Mouse (Mus musculus): ENCODE measurements around the gene Nsl1.
"Not testable (repeated sequence)": the region's sequence is repeated elsewhere in the genome, so short reads cannot be mapped to it uniquely, and the experiment has no call there.

Nsl1 gene

DNA sequence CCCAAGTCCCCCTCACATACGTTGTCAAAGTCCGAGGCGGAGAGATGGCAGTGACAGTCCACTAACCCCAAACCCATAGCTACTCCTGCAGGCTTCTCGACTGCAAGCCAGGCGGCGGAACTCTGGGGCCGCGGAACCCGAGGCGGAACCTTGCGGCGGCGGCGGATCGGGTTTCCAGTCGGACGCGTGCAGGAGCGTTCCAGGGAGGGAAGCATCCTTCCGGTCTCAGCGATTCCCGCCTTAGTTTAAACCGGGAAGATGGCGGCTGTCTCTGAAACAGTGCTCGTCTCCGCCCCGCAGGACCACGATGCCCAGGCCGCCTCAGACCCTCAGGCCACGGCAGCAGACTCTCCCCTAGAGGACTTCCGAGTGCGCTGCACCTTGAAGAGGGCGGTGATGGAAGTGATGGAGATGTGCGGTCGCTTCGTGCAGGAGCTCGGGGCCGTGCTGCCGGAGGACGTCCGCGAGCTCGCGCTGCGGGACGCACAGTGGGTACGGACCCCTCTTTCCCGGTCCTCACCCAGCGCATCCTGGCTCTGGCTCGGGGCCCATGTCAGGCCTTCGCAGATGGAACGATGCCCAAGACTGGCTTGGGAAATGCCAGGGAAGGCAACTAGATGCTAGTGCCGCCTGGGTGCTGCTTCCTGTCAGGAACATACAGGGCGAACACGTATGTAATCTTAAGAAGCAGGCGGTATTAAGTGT, at the start of gene Nsl1, which contains the start of gene Tatdn3:
TSS of gene Nsl1 (plus strand) at position 232 of the 705 bp plus-strand sequence.
TSS of gene Tatdn3 (minus strand) at position 152 of the 705 bp plus-strand sequence.
- DNase-seq: peak; percentile 93

DNA sequence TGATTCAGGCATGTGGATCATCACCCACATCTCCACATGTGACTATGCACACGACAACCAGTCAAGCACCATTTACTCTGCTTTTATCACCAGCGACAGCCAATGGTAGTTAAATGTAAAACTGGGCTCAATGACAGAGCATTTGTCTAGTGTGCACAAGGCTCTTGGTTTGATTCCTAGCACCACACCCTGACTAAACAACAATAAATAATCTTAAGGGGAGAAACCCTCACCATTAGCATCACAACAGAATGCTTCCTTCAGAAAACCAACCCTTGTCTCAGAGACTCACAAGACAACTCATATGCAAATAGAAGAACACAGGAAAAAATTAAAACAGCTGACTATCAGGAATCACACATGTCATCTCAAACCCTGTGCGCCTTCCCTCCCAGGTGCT, 48.5 kb upstream of the Nsl1 start:
- no peak for DNase-seq

DNA sequence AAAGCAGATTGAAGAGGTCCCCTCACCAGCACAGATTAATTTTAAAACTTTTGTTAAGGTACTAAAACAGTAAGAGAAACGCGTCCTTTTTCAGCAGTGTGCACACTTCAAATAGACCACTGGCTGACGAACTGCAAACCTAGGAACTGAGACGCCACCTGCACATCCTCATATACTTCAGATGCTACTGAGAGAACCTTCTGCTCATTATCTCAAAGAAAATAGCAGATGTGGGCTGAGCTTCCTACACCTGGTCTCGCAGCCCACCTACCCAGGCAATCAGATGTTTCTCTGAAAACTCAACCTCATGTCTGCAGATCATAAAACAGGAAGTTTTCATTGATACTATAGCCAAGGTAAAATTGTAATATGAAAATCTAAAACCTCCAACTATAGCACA, 43.0 kb upstream of the Nsl1 start:
- DNase-seq: no peak

DNA sequence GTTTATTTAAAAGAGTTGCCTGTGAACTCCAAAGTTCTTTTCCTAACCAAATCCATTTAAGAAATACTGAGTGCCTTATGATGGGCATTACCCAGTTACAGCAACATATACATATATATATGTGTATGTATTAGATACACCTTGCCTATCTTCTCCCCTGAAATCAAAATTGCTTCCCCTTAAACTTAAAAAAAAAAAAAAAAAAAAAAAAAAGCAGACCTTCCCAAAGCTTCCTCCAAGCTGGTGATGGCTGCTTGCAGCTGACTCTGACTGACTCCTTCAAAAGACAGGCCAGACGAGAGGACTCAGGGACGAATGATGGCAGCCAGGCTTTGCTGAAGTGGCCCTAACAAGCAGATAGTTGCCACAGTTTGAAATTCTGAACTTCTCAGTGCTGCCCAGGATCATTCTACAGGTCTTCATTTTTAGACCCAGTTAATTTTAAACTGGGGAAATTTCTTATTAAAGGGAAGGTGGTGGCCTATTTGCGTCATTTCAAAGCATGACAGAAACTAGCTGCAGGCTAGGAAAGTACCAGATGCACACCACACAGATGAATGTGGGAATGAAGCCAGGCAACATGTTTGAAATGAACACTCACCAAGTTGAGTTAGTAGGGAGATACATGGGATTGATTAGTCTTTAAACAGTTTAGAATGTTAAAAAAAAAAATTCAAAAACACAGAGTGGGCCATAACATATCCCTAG, 42.4 kb upstream of the Nsl1 start:
- no peak for DNase-seq

DNA sequence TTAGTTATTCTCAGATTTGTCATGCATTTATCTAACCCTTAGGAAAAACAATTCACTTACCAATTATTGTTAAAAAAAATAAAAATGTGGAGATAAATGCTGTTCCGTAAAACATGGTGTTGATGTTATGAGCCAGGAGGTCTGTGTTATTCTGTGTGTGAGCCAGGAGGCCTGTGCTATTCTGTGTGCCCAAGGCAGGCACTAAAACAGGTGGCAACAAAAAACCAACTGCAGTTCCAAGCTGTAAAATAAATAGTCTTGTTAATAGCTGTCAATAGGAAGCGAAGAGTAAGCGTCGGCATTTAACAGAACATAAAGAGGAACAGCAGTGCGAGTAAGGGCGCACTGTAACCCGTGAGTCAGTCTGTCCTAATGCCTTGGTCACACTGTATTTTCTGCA, 41.8 kb upstream of the Nsl1 start:
- DNase-seq: no peak

DNA sequence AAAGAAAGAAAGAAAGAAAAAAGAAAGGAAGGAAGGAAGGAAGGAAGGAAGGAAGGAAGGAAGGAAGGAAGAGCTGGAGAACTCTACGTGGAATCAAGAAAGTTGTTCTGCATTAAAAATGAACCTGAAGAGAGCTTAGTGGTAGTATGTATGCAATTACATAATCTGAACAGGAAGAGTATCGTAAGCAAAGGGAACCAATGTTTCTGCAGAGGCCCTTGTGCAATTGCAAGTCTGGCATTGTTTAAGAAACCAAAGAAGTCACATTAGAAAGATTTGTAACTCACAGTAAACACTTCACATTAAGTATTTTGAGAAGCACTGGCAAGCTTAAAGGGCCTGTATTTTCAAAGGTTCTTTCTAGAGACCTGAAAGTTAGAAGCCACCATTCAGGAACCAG, 39.7 kb upstream of the Nsl1 start:
- no peak for DNase-seq

DNA sequence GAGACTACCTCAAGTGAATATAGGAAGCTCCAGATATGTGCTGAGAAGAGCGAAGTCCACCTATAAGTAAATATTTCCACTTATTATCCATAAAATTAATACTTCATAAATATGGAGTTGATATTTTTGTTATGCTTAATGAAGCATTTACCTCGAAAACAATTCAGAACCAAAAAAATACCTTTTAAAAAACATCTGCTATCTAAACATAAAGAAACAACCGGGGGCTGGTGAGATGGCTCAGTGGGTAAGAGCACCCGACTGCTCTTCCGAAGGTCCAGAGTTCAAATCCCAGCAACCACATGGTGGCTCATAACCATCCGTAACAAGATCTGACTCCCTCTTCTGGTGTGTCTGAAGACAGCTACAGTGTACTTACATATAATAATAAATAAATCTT, 39.0 kb upstream of the Nsl1 start:
- DNase-seq: not testable (repeated sequence)

DNA sequence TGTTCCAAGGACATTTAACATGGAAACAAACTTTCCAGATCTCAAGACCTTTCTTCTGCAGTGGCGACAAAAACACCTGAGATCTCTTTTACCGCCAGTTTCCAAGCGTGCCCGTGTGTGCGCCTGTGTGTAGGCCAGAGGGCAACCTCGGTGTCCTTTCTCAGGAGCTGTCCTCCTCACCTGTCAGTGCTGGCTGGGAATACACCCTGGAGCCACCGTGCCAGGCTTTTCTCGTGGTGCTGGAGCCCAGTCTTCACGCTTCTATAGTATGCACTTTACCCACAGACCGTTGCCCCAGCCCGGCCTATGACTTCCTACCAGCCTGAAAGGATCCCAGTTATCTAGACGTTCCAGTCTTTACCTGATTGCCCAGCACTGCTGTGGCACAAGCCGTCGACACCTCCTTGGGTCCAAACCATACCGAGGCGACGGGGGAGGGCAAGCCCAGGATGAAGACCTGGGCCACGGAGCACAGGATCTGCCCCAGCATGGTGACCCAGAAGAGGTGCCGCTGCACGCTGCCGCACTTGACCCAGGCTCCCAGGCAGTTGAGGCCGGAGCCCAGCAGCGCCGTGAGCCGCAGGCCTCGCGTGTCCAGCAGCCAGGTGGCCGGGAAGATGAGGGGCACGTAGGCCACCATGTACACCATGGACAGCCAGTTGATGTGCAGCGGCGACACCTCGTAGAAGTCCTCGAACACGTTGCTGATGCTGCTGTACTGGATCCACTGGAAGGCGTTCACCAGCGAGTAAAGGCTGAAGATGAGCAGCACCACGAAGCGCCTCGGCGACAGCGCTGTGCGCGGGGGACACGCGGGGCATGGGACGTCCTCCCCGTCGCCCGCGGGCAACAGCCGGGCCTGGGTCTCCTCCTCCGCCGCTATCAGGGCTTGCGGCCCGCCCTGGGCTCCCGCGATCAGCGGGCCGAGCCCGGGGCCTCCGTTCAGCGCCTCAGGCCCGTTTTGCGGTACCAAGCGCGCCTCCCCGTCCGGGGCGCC, 37.5 kb upstream of the Nsl1 start:
- peak; percentile 45 for DNase-seq

DNA sequence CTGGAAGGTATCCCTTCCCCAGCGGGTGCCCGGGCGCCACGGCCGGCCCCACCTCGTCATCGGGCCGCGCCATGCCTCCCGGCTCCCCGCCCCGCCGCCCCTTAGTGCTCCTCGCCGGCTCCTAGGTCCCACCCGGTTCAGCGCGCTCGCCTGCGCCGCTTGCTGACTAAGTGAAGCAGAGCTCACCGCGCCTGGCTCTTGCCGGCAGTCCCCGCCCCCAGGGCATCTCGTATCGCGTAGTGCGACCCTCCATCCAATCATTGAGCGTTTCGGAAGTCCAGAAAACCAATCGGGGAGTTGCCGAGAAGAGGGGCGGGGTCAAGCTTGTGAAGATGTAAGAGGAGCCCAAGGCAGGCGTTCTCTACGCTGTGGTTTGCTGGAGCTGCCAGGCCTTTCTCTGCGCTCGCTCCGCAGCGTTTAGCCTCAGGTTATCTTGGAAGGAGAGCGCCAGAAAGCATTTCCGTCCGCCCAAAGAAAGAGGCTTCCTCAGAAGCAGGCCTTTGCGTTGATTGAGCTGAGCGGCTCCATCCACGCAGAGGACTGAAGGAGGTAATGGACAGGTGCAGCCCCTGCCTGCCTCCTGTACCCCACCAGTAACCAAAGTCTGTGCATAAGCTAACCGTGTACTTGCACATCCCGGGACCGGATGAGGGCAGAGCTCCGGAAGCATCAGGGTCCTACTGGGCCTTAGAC, 36.6 kb upstream of the Nsl1 start, which contains the start of gene Flvcr1:
TSS of gene Flvcr1 (minus strand) at position 138 of the 693 bp plus-strand sequence.
- peak; percentile 99 for DNase-seq

DNA sequence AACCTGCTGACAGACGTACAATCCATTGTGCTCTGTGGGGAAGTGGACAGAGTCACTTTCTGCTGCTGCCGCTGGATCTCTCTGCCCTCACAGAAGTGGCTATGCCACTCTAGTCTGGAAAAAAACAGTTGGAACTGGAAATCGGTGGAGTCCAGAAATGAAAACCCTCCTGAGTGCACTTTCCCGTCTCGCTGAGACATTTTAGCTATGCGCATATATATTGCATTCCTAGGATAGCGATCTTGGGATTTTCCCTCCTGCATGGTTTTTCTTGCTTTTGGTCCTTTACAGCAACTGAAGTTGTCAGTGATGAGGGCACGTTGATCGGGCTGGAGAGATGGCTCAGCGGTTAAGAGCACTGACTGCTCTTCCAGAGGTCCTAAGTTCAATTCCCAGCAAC, 32.6 kb upstream of the Nsl1 start:
- no peak for DNase-seq

DNA sequence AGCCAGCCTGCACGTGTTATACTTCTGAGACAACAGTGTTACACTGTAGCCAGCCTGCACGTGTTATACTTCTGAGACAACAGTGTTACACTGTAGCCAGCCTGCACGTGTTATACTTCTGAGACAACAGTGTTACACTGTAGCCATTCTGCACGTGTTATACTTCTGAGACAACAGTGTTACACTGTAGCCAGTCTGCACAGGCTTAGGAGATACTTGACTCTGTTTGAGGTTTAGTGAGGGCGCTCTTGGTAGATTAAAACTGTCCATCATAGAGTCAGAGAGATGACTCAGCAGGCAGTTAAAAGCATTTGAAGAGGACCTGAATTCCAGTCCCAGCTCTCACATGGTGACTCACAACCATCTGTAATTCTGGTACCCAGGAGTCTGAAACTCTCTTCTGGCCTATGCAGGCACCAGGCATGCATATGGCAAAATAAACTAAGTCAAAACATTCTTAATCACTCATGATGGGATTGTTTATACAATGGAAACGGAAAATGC, 31.8 kb upstream of the Nsl1 start:
- not testable (repeated sequence) for DNase-seq

DNA sequence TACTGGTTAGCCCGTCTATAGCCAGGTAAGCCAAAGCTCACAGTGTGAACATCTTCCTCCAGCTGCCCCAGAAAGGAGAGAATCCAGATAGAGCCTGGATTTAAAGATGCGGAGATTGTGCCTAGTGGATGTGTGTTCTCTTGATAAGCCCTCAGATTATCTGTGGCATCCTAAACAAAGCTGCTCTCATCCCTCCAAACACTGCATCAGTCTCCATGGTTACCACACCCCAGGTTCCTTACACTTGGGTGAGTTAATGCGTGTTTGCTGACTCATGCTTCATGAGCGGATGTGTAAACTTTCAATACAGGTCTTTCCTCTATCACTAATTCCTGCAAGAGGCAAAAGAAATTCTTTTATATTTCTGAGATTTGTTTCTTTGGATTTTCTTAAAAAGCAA, 27.2 kb upstream of the Nsl1 start:
- DNase-seq: no peak

DNA sequence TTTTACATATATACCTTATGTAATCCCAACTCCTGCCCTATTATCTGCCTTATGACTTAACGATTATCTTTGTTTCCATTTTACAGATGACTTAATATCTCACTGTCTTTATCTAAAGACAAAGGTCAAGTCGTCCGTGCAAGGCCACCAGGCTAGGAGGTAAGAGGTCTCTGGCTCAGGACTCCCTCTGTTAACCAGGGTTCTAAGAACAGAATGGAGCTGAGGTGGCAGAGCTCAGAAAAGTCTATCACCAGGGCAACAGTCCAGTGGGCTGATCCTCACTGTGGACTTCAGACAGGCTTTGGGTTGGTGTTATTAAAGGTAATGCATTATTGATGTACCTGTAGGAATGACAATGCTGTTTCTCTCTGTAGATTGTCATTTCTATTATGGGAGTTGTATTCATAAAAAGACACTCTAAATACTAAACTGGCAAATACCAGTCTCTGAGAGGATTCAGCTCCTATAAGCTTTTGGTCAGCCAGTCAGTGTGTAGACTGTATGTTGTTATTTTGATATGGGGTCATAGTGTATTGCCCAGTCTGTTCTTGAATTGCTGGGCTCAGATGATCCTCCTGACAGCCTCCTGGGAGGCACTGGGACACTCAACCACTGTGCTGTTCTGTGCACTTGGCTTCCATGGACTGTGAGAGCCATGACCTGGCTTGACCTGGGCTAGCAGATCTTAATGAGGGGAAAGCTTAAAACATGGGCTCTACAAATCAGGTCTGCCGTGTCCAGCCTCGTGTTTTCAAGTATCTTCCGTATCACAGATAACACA, 26.1 kb upstream of the Nsl1 start, which contains the start of gene Spata45:
TSS of gene Spata45 (plus strand) at position 86 of the 781 bp plus-strand sequence.
- DNase-seq: no peak

DNA sequence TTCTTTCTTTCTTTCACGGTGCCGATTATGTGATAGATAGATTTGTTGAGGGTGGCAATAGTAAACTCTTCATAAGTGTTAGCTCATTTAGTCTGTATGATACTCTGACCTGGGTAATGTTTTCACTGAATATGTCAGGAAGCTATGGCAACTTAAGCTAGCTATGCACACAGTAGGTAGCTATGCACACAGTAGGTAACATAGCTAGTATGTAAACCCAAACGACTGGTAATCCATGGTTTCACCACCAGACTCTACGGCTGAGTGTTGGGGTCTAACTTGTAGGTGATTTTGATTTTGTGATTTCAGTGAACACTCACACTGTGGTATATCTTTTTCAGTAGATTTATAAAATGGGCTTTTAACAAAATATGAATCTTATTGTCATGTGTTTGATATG, 24.8 kb upstream of the Nsl1 start:
- no peak for DNase-seq

DNA sequence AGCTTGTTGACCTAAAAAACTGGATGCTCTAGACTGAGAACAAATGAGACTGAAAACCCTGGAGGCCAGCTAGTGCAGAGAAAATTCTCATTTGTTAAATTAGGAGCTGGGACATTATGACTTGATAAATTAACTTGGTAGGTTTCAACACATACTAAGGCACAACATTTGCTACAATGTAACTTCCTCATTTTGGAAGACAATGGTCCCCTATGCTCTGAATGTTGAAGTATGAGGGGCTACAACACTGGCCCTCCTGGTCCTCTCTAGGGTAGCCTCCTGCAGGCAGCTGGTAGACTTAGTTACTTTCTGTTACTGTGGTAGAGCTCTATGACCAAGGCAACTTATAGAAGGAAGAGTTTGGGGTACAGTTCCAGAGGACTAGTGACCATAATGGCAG, 21.5 kb upstream of the Nsl1 start:
- DNase-seq: no peak

DNA sequence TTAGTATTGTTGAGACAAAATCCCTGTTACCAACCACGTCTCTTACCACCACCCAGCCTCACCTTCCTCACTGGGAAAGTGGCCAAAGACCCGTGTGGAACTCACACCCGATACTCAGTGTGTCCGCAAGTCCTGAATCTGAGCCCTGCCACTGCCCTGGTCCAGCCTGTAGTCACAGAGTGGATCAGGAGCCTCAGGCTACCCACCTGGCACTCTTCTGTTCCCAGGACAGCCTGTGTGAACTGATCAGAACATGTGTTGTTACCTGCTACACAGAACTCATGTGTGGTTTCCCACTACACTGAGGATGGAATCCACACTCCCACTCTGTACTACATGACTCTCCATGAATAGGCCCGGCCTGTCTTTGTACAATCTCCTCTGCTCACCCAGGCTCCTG, 20.7 kb upstream of the Nsl1 start:
- DNase-seq: no peak

DNA sequence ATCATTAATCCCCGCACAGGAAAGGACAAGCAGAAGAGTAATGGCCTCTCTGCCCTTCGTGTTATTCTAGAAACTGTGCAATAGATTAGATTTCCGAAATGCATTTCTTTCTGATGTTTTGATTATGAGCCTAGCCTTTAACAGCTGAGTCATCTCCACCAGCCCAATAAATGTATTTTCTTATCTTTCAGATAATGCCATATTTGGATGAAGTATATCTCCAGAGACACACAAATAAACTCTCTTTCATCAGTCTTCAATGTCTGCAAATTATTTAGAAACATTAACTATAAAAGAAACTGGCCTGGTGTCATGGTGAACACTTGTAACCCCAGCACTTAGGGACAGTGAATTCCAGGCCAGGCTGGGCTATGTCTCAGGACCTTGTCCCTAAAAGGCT, 20.1 kb upstream of the Nsl1 start:
- DNase-seq: peak; percentile 46

DNA sequence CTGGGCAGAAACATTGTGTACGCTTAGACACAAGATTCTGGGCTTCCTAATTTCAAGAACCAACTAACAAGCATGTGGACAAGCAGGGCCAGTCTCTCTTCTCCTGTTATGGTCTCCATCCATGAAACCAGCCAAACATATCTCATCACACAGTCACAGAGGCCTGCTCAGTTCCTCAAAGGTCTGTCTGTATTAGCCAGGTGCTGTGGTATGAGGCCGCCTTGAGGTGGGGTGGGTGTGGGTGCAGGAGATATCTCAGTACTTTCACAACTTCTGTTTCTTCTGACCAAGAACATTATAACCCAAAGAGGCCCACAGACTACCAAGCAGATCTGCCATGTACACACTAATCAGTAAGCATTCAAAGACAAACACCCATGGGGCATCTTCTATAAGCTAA, 17.5 kb upstream of the Nsl1 start:
- no peak for DNase-seq

DNA sequence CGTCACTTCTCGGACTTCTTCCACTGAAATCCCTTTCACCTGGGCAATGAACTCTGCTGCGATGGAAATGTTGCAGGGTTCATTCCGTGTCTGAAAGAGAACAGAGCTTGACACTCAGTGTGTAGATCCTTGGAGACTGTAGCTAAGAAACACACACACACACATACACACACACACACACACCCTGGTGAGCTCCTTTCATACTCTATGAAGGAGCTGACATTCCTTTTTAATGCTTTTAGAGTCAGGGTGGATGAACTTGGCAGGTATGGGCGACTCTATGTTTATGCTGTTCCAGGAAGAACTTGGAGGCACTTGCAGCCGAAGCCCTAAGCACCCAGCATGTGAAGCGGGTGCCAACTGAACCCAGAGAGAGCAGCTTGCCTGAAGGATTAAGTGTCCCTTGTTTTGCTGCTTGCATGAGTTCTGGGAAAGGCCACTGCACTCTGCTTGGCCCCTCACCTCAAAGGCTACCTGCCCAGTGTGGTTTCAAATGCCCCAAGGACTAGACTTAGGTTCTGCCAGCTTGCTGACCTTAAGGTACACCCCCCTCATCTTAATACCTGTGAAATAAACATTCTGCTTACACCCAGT, 16.5 kb upstream of the Nsl1 start:
- DNase-seq: no peak

DNA sequence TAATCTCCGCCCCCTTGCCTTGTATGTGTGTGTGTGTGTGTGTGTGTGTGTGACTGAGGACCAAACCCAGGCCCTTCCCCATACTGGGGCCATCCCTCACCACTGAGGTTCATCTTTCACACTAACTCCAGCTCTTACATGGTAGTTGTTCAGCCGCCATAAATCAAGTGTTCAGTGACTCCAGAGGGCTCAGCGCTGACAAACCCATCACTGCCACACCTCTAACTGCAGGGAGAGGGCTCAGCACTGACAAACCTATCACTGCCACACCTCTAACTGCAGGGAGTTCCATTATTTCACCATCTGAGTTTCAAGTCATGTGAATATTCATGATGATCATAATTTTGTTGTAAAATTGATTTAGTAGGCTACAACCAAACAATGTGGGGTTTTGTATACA, 9.3 kb upstream of the Nsl1 start:
- DNase-seq: no peak

Data from kidney, postnatal 10 days (tissue).